Mouse (Mus musculus): Measurements from ENCODE around the gene Gm12216. TPM values are rescaled to one million over a fixed set of nuclear protein-coding genes. Genes with fewer than 3 reads are reported as not detected.
A peak's percentile ranks its signal among the peaks of the same experiment; 100 is the strongest.
"Not testable (repeated sequence)": the region's sequence is repeated elsewhere in the genome, so short reads cannot be mapped to it uniquely, and the experiment has no call there.

The Gm12216 gene
- total RNA-seq, 2 experiments from 2014 or later: 3.5 to 4.0 TPM

DNA sequence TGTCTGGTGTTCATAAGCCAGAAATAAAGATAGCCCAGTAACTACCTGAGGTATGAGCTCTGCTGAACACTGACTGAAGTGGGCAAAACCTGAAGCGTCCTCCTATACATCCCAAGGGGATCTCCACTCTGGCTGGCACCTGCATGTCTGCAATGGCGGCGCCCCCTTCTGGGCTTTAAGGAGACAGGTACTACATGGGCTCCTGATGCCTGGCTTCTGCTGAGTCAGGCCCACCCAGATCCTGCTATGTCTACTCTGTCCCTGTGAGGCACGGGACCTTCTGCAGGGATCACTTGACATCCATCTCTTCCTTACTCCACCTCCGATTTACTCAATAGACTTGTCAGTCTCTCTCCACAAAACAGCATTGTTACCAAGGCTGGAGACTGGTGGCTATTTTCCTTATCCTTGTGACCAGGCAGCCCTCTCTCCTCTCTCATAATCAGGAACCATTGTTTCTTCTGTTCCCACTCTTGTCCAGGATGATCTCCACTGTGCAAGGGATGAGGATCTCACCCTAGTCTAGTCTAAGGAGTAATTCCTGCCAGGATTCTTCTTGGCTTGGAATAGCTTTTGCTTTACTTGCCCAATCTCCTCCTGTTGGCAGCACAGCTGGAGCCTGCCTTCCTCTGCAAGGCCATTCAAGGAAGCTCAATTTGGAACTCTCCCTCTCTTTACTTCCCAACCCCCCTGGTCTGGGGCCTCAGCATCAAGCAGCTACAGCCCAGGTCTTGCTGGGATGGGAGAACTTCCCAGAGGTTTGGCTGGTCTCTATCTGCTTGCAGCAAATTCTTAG lies 15.1 kb upstream of the Gm12216 start:
- not testable (repeated sequence) for DNase-seq

- DNase-seq: no peak
Measured at GRCm38 (mm10) chr11:53871786-53872507, 12.9 kb upstream of the Gm12216 start.

DNA sequence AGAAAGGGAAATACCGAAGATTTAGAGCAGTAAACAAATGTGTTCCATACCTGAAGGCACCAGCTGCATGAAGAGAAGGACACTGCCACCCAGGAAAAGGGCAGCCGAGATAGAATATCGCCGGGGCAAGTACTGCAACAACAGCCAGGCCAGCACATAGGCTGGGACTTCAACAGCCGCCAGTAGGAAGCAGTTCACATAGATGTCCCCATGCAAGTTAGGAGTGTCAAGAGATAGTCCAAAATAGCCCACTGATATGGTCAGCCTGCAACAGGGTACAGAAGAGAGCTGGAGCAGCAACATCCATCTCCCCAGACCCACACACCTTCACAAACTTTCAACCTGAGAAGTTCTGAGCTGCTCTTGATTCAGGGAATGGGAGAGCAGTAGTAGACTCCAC lies 10.1 kb upstream of the Gm12216 start:
- DNase-seq: no peak

DNA sequence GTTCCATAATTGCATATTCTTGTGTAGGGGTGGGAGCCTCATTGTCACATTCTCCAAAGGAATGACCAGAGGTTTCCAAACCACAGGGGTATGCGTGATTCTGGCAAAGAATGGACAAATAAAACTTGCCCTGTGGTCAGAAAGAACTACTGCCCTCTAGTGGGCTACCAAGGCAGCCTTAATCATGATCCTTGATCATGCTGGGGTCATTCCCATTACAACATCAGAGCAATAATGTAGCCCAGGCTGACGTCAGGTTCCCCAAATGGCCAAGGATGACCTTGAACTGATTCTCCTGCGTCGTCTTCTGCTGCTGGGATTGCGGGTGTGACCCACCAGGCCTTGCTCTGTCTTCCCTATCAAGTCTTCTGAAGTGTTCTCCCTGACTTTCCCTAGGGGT lies 9.3 kb upstream of the Gm12216 start:
- DNase-seq: not testable (repeated sequence)

DNA sequence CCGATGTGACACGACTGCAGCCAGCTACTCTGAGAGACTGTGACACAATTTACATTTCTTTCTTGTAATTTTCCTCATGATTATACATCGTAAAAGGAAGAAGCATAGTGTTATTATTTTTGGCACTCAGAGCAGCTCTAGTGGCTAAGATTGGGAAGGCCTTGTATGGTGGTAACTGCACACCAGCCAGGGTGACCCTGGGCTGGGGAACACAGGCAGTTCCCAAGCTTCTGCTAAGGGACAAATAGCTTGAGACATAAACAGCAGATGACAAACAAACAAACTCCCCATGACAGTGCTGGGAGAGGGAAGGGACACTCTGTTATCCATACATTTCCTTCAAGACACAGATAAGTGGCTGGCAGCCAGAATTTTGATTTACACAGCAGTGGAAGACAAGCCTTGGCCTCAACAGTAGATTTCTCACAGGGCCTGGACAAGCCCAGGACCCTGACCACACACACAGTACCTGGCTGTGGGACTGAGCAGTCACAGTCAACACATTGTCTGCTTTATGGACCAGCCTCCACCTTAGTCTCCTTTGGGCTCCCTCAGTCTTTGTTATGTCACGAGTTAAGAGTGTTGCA lies 5.8 kb upstream of the Gm12216 start:
- DNase-seq: not testable (repeated sequence)

DNA sequence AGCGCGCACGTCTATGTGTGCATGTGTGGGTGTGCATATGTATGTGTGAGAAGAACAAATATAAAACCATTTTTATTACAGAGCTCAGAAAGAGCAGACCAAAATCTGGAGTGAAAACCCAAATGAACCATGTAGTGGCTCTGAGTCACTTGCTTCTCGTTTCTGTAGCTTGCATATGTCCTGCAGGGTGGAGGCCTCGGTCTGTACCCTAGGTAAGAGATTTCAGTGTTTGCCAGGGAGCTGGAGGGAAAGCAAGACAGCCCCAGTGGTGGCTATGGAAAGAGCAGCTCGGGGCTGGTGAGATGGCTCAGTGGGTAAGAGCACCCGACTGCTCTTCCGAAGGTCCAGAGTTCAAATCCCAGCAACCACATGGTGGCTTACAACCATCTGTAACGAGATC lies 1.9 kb upstream of the Gm12216 start:
- DNase-seq: not testable (repeated sequence)

GRCm38 (mm10) chr11:53858058-53858760 lies 847 bp downstream of the Gm12216 start:
- DNase-seq: no peak

DNA sequence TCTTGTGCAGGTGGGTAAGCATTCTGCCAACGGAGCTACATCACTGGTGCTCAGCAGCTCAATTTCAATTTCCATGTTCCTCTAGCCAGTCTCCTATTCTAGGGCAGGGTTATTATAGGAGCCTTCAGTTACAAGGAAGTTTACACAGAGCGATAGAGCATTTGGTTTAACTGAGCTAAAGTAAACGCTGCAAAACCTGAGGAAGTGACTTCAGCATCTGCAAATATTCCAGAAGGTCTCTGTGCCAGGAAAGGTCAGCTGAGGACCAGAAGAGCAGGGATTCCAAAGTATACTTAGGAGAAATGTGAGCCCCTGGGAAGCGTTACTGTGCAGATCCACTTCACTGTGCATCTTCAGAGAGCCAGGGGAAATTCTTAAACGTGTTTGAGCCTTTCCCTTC lies 5.4 kb downstream of the Gm12216 start:
- no peak for DNase-seq

DNA sequence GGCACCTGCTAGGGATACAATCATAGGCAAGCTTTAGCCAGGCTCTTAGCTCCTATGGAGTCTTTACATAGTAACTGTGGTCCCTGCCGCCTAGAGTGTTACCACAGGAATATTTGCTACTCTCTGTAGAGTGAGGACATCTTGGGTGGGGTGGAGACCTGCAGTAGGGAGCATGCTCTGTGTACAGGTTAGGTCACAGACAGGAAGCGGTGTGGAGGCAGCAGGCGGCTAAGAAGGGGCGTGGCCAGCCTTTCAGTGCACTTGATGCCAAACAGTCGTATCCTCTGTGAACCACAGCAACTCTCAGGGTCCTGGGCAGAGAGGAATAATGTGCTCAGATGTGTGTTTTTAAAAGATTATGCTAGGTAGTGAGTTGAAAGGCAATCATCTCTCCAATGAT lies 7.3 kb downstream of the Gm12216 start:
- no peak for DNase-seq

GRCm38 (mm10) chr11:53849588-53850320 lies 9.3 kb downstream of the Gm12216 start:
- DNase-seq: peak; percentile 86

- DNase-seq: no peak
Measured at GRCm38 (mm10) chr11:53845680-53846079, 13.4 kb downstream of the Gm12216 start.

DNA sequence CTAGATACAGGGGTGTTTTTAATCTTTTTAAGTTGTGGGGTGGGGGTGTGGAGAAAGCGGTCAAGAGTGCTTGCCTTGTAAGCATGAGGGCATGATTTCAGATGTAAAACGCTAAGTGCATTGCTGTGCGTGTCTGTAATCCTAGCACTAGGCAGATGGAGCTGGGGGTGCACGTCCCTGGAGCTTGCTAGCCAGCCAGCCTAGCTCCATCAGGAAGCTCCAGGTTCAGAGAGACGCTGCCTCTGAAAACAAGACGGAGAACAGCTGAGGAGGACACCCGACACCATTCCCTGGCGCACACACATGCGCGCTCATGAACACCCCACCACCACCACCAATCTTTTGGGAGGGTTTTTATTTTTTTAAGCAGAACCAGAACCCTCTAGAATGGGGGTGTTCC lies 15.9 kb downstream of the Gm12216 start:
- DNase-seq: no peak

DNA sequence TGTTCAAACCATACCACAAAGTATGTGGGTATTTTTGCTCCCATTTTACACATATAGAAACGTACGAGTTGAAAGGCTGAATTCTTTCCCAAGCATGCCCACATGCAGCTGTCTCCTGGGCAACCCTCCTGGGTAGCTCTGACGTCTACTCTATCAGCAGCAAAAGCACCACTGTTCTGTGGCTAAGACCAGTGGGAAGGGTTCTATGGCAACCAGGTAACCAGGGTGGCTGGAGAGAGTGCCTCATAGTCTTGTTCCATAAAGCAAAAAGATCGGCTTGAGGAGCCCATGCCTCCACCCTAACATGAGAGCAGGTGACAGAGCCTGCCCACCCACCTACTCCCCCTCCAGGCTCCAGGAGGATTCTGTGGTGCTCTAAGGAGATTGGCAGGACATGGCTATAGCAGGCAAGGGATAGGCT lies 16.9 kb downstream of the Gm12216 start:
- DNase-seq: no peak

DNA sequence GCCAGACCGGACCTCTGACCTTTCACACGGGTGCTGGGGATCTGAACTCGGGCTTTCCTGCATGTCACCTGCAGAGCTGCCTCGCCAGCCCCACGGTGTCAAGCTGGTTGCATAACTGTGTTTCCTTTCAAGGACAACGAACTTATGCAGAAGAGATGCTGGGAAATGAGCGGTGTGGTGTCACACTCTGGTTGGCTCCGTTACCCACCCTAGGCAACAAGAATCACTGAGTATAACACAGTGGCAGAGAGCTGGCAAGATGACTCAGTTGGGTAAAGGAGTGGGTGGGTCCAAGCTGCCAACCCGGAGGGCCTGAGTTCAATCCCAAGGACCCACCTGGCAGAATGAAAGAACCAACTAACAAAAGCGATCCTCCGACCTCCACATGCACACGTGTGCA lies 17.5 kb downstream of the Gm12216 start:
- no peak for DNase-seq

GRCm38 (mm10) chr11:53839663-53840642 lies 19.1 kb downstream of the Gm12216 start:
- DNase-seq: no peak

DNA sequence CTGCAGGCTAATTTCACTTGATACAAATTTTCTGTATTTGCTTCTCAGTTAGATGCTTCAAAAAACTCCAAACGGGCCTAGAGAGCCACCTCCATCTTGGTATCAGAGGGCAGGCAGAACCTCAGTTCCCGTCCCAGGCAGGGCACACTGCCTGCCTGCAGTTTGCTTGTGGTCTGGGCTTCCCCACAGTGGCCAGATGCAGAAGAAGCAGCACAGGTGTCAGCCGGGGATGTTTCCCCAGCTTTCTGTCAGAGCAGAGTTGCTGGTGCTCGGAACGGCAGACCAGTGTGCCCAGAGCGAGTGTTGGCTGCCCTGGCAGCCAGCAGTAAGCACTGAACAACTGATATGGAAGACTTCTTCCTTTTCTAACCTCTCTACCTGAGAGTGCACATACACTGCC lies 19.9 kb downstream of the Gm12216 start:
- no peak for DNase-seq

GRCm38 (mm10) chr11:53837731-53838130 lies 21.3 kb downstream of the Gm12216 start:
- DNase-seq: no peak

DNA sequence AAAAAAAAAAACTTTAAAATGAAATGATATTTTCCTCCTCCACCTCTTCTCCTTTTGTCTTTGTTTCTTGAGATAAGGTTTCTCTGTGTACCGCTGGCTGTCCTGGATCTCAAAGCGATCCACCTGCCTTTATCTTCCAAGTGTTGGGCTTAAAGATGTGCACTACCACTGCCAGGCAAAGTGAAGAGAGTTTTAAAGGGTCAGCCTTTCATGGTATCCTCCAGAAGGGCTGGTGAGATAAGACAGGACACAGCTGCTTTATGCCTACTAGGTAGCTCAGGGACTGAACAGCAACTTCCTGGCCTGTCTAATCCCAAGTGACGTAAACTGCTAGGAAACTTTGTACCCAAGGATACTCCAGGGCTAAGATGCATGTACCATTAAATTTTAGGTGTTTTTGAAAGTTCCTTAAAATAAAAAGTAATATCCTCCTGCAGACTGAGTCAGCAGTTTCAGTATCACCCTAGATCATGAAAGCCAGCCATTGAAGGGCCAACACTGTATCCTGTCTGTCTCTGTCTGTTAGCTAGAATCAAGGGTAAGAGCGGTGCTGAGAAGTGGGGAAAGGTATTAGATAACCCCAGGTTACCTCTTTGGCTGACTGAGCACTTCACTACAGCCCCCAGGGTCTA lies 23.6 kb downstream of the Gm12216 start:
- DNase-seq: no peak

DNA sequence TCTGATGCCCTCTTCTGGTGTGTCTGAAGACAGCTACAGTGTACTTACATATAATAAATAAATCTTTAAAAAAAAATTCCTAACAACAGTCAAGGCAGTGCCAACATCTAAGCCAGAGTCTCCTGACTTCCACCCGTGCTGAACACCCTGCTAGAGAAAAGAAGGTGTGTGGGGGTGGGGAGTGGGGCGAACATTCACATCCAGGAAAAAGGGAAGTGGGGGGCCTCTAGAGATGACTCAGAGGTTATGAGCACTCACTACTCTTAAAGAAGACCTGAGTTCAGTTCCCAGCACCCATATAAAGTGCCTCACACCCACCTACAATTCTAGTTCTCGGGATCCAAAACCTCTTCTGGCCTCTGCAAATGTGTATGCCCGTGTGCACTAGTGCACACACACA lies 33.6 kb downstream of the Gm12216 start:
- DNase-seq: no peak

- DNase-seq: no peak
Measured at GRCm38 (mm10) chr11:53821945-53822338, 37.1 kb downstream of the Gm12216 start.

Data from gastrocnemius, postnatal 10 days (tissue).